Mouse (Mus musculus) layer of hippocampus, adult 18-20 months (tissue): Measurements from ENCODE around the gene Mcrip1. TPM values are rescaled to one million over a fixed set of nuclear protein-coding genes. Genes with fewer than 3 reads are reported as not detected.

Experiments
- total RNA-seq, 2 experiments: library from RNA; stranded (reverse); gene quantifications; 2 replicates each; pipeline ENCODE4 v1.2.3; 2021

Gene Mcrip1
- total RNA-seq, 2 experiments from 2014 or later = 68.8 to 74.5 TPM

Other genes with a start within 250 kb of the Mcrip1 start
- gene Actg1, start 201.2 kb downstream of the Mcrip1 start, total RNA-seq = 1,000 to 10,000 TPM; 1,279 to 1,291 TPM
- under 1 TPM in 1 of 2 experiments, not detected in 1; 0.61 TPM for gene Fscn2, start 188.2 kb downstream of the Mcrip1 start, total RNA-seq
- 10 to 100 TPM; 16.7 to 18.4 TPM for gene Faap100, start 171.0 kb downstream of the Mcrip1 start, total RNA-seq
- gene Nploc4, start 112.0 kb downstream of the Mcrip1 start, total RNA-seq = 10 to 100 TPM; 60.0 to 61.9 TPM
- not detected for gene Tspan10, start 107.1 kb downstream of the Mcrip1 start, total RNA-seq
- under 1 TPM; 0.43 to 0.82 TPM for gene Pde6g, start 96.2 kb downstream of the Mcrip1 start, total RNA-seq
- 10 to 100 TPM; 13.1 to 13.5 TPM for gene Oxld1, start 91.7 kb downstream of the Mcrip1 start, total RNA-seq
- gene Ccdc137, start 91.6 kb downstream of the Mcrip1 start, total RNA-seq = 10 to 100 TPM; 24.6 to 32.9 TPM
- gene Arl16, start 82.1 kb downstream of the Mcrip1 start, total RNA-seq = 10 to 100 TPM; 53.0 to 53.6 TPM
- gene Mrpl12, start 65.1 kb downstream of the Mcrip1 start, total RNA-seq = 10 to 100 TPM; 65.1 to 67.5 TPM
- 10 to 100 TPM; 18.9 to 19.3 TPM for gene Slc25a10, start 57.9 kb downstream of the Mcrip1 start, total RNA-seq
- not detected for gene Gcgr, start 19.0 kb downstream of the Mcrip1 start, total RNA-seq
- gene Ppp1r27, start 1.4 kb upstream of the Mcrip1 start, total RNA-seq = not detected
- gene P4hb, start 23.5 kb upstream of the Mcrip1 start, total RNA-seq = 100 to 1,000 TPM; 122 to 132 TPM
- gene Arhgdia, start 31.9 kb upstream of the Mcrip1 start, total RNA-seq = 100 to 1,000 TPM; 293 to 295 TPM
- gene Alyref, start 48.6 kb upstream of the Mcrip1 start, total RNA-seq = 10 to 100 TPM; 60.5 to 70.0 TPM
- 10 to 100 TPM; 93.5 to 97.0 TPM for gene Anapc11, start 48.7 kb upstream of the Mcrip1 start, total RNA-seq
- 1 to 10 TPM in 1 of 2 experiments, under 1 TPM in 1; 0.89 to 1.4 TPM for gene Npb, start 58.8 kb upstream of the Mcrip1 start, total RNA-seq
- gene Pcyt2, start 68.2 kb upstream of the Mcrip1 start, total RNA-seq = 100 to 1,000 TPM; 118 to 128 TPM
- gene Sirt7, start 75.5 kb upstream of the Mcrip1 start, total RNA-seq = 10 to 100 TPM; 35.4 to 41.5 TPM
- gene Mafg, start 83.9 kb upstream of the Mcrip1 start, total RNA-seq = 10 to 100 TPM; 70.0 to 71.5 TPM
- 1 to 10 TPM in 1 of 2 experiments, under 1 TPM in 1; 0.81 to 2.0 TPM for gene Pycr1, start 94.0 kb upstream of the Mcrip1 start, total RNA-seq
- gene Myadml2, start 98.4 kb upstream of the Mcrip1 start, total RNA-seq = 1 to 10 TPM; 3.9 to 4.6 TPM
- gene Notum, start 111.4 kb upstream of the Mcrip1 start, total RNA-seq = 1 to 10 TPM; 2.6 to 5.5 TPM
- gene Aspscr1, start 123.2 kb upstream of the Mcrip1 start, total RNA-seq = 10 to 100 TPM; 46.1 to 54.3 TPM
- 10 to 100 TPM; 15.8 to 18.7 TPM for gene Cenpx, start 164.0 kb upstream of the Mcrip1 start, total RNA-seq
- 10 to 100 TPM; 49.1 to 60.5 TPM for gene Lrrc45, start 164.2 kb upstream of the Mcrip1 start, total RNA-seq
- gene Rac3, start 171.7 kb upstream of the Mcrip1 start, total RNA-seq = 10 to 100 TPM; 32.0 to 40.0 TPM
- 10 to 100 TPM; 12.3 to 13.6 TPM for gene Dcxr, start 177.6 kb upstream of the Mcrip1 start, total RNA-seq
- gene Cbr2, start 182.4 kb upstream of the Mcrip1 start, total RNA-seq = 1 to 10 TPM; 1.2 to 1.7 TPM
- gene Hmga1b, start 213.1 kb upstream of the Mcrip1 start, total RNA-seq = 10 to 100 TPM; 20.9 to 24.0 TPM
- 10 to 100 TPM; 57.1 to 59.9 TPM for gene Rfng, start 234.5 kb upstream of the Mcrip1 start, total RNA-seq
- gene Gps1, start 234.5 kb upstream of the Mcrip1 start, total RNA-seq = 100 to 1,000 TPM; 152 to 154 TPM
- gene Dus1l, start 246.7 kb upstream of the Mcrip1 start, total RNA-seq = 10 to 100 TPM; 40.1 to 40.4 TPM